ENCODE assay signal across 17 mouse cellular contexts in the genomic region with DNA sequence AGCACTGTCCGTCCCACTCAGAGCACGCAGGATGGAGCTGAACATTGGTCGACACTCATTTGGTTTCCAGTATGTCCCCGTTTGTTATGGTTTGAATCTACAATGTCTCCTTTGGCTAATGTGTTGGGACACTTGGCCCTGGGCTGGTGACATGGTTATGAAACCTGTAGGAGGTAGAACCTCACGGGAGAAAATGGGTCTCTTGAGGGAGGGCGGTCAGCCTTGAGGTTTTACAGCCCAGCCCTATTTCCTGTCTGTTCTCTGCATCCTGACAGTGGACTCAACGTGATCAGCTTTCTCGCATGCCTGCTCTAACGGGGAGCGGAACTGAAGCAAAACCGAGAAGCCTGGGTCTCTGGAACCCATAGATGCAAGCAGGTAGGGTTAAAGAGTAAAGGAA.
"Had no signal": no experiment of that assay in that cellular context is flagged by ENCODE, and none has a peak within 500 bp of the region (broad histone marks: within the 10 kb centered on the region; RNA-seq: fewer than 3 reads in every experiment).

No protein-coding gene starts in this region.

- H3K27ac ChIP-seq: kidney, postnatal 0 days; left cerebral cortex, adult 2 months; liver, embryonic 14.5 days; lung, embryonic 15.5 days; midbrain, embryonic 12.5 days; stomach, postnatal 0 days had no signal

- H3K4me2 ChIP-seq: lung, embryonic 15.5 days; midbrain, embryonic 12.5 days had no signal

- DNase-seq: kidney, adult 2 months; kidney, postnatal 36 days; layer of hippocampus, postnatal 36 days; lung, adult 18-20 months; lung, postnatal 10 days; lung, postnatal 36 days; thymus, adult 2 months; thymus, postnatal 14 days had no signal

- H3K27me3 ChIP-seq: lung, embryonic 15.5 days had no signal

- ATAC-seq: intestine, postnatal 0 days; midbrain, embryonic 16.5 days had no signal

- H3K4me3 ChIP-seq: left cerebral cortex, adult 2 months; lung, embryonic 15.5 days; midbrain, embryonic 12.5 days; myocyte had no signal

- H3K9ac ChIP-seq: liver, embryonic 14.5 days; lung, embryonic 15.5 days; midbrain, embryonic 12.5 days had no signal

- H3K9me3 ChIP-seq: lung, embryonic 15.5 days; midbrain, embryonic 12.5 days had no signal

- H3K36me3 ChIP-seq: lung, embryonic 15.5 days; midbrain, embryonic 12.5 days had no signal
